Mouse (Mus musculus): Measurements from ENCODE around the gene Pdss2.
"Not testable (repeated sequence)": the region's sequence is repeated elsewhere in the genome, so short reads cannot be mapped to it uniquely, and the experiment has no call there.

Gene Pdss2

GRCm38 (mm10) chr10:43376749-43377148, 155.5 kb downstream of the Pdss2 start:
- no peak for DNase-seq (ENCODE audit: low spot score)

DNA sequence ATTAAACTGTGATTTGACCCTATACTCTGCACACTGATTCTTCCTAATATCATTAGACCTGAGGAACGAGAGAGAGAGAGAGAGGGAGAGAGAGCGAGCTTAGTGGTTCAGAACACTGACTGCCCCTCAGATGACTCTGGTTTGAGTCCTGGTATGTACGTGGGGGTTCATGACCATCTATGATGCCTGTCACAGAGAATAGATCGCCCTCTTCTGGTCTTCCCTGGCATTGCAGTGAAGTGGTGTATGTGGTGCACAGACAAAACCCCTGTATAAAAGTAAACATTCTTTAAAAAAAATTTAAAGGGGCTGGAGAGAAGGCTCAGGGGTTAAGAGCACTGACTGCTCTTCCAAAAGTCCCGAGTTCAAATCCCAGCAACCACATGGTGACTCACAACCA, 157.0 kb downstream of the Pdss2 start:
- peak; percentile 79 for DNase-seq (ENCODE audit: low spot score)

DNA sequence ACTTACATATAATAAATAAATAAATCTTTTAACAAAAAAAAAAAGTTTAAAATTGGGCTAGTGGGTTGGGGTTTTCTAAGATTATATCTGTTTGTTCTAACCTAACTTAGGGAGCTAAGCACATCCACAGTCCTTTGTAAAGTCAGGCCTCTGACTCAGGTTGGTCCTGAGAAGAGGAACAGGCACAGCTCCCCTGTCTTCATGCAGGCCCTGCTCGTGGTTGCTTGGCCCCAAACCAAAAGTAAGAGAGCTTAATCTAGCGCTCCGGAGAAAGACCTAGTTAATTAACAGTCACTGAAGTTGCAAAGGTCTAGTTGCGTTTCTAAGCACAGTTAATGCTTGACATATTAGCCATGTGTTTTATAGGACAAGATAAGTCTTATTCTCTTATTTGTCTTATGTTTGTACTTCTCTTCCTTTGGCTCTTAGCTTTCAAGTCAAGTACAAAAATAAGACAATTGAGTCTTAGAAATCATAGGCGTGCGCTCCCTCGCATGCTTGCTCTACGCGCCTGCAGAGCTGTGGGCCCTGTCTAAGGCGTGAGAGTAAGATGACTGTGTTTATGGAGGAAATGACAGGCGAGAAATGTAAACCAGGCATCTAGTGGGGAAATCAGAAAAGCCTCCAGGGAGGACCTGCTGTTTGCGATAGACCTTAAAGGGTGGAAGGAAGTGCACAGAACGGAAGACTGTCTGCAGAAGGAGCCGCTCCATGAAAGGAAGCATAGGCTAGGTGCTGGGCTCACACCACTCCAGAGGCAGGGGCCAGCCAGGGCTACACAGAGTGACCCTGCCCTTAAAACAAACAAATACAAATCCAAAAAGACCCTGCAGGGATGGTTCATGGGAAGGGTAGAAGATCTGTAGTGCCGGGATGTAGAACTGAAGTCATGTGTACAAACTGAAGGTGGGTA, 157.7 kb downstream of the Pdss2 start:
- no peak for DNase-seq (ENCODE audit: low spot score)

GRCm38 (mm10) chr10:43382660-43383059, 161.4 kb downstream of the Pdss2 start:
- no peak for DNase-seq (ENCODE audit: low spot score)

DNA sequence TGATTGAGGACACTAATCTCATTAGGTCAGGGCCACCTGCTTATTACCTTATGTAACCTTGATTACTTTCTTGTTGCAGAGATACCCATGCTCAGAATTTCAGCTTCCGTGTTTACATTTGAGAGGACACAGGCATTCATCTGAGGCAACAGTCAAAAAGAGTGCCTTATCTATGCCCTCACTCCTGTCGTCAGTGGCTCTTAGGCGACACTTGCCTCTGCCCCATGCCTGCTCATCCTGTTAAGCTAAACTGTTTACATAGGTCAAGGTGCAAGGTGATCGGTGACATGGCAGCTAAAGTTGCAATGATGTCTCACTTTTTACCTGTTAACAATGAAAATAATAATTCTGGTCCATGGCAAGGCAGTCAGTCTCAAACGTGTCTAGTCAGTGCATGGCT, 163.3 kb downstream of the Pdss2 start:
- no peak for DNase-seq (ENCODE audit: low spot score)

GRCm38 (mm10) chr10:43392921-43393320, 171.6 kb downstream of the Pdss2 start:
- no peak for DNase-seq (ENCODE audit: low spot score)

- DNase-seq (ENCODE audit: low spot score) = no peak
Observed at GRCm38 (mm10) chr10:43393818-43394217, 172.5 kb downstream of the Pdss2 start.

- no peak for DNase-seq (ENCODE audit: low spot score)
Observed at GRCm38 (mm10) chr10:43395824-43396223, 174.5 kb downstream of the Pdss2 start.

GRCm38 (mm10) chr10:43399596-43400316, 178.5 kb downstream of the Pdss2 start:
- DNase-seq (ENCODE audit: low spot score) = no peak

GRCm38 (mm10) chr10:43406107-43406506, 184.8 kb downstream of the Pdss2 start:
- no peak for DNase-seq (ENCODE audit: low spot score)

DNA sequence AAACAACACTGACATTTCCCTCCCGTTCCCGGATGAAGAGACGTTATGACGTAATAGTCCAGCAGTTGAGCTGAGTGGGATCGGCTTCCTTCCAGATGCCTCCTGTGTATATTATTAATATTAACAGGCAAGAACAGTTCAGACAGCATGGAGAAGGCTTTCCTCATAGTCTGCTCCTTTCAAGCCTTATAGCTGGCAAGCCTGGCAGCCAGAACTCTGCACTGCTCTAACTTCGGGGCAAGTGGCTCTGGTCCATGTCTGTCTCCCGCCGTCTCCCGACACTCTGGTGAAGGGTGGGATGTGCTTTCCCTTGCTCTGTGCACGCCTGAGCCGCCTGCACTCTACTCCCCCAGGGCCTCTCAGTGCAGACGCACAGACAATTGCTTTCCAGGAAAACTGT, 185.6 kb downstream of the Pdss2 start:
- no peak for DNase-seq (ENCODE audit: low spot score)

DNA sequence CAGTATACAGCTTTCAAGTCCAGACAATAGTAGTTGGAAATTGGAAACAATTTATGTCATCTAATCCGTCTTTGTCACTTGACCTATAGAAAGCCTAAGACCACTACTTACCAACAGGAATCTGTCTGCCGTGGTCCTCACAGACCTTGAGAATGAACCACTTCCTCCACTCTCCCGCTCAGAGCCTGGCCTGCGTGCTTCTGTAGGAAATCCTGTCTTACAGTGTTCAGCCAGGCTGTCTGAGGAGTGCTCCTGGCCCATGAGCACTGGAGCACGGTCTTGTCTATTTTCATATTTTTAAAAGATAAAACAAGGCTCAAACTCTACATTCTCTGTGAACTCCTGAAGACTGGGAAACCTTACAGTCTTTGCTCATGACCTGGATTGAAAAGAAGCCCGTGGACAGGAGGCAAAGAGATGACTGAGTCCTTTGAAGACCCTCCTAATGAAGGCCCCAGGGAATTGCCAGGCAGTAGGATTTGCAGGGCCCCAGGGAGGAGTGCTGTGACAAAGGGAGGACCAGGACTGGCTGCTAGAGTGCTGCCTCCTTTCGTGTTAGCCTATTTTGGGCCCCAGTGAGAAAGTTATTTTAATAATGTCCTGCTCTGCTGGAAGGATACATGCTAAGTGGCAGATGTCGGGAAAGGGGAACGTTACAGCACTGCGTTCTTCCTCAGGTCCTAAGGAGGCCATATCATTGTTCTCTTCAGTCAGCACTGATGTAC, 188.4 kb downstream of the Pdss2 start:
- DNase-seq (ENCODE audit: low spot score) = no peak

DNA sequence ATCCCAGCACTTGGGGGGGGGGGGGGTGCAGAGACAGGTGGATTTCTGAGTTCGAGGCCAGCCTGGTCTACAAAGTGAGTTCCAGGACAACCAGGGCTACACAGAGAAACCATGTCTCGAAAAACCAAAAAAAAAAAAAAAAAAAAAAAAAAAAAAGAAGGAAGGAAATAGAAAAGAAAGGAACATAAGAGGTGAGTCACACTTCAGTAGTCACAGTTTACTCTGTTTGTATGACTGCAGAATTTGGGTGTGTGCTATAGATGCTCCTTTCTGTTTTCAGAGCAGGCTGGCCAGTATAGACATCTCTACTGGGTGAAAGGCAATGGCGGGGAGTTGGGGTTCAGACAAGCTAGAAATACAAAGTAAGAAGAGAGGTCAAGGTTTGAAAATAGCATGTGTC, 189.9 kb downstream of the Pdss2 start:
- not testable (repeated sequence) for DNase-seq (ENCODE audit: low spot score)

GRCm38 (mm10) chr10:43417346-43417745, 196.1 kb downstream of the Pdss2 start:
- DNase-seq (ENCODE audit: low spot score) = no peak

GRCm38 (mm10) chr10:43420660-43421413, 199.6 kb downstream of the Pdss2 start:
- peak; percentile 55 for DNase-seq (ENCODE audit: low spot score)

- no peak for DNase-seq (ENCODE audit: low spot score)
Observed at GRCm38 (mm10) chr10:43422061-43422770, 200.9 kb downstream of the Pdss2 start.

- DNase-seq (ENCODE audit: low spot score) = no peak
Observed at GRCm38 (mm10) chr10:43424545-43424944, 203.3 kb downstream of the Pdss2 start.

GRCm38 (mm10) chr10:43430606-43431005, 209.3 kb downstream of the Pdss2 start:
- no peak for DNase-seq (ENCODE audit: low spot score)

- DNase-seq (ENCODE audit: low spot score) = no peak
Observed at GRCm38 (mm10) chr10:43434326-43434725, 213.0 kb downstream of the Pdss2 start.

GRCm38 (mm10) chr10:43435757-43436156, 214.5 kb downstream of the Pdss2 start:
- DNase-seq (ENCODE audit: low spot score) = no peak

DNA sequence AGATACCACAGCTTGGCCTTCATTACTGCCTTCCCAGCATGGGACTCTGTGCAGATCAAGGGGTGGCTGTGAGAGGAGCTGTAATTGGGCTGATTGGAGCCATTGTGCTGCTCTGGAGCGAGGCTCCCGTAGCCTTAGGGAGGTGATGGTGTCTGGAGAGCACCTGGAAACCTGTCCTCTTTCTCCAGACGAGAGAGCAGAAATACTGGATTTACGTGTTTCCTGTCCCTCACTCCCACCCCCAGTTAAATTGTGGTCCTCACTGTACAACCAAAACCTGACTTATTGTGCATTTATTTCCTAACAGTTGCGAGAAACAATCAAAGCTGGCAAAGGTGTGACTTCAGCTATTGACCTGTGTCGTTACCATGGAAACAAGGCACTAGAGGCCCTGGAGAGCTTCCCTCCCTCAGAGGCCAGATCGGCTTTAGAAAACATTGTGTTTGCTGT, 218.2 kb downstream of the Pdss2 start:
- DNase-seq (ENCODE audit: low spot score) = peak; percentile 81
